Mouse (Mus musculus): ENCODE results near the gene Olfr1442.

DNA sequence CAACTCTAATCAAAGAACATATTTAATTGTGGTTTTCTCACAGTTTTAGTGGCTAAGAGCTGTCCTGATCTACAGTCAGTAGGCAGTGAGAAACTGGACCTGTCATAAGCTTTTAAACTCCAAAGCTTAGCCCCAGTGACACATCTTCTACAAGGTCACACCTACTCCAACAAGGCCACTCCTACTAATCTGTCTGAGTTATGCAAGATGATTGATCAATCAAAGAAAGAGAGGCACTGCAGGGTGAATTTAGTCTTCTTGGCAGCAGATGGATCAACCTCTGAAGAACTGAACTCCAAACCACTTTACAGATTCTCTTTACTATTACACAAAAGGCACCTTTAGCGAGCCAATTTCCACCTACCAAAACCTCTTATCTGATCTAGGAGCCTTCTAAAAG is 55.6 kb downstream of the Olfr1442 start:
- no peak for TF ChIP-seq EP300 (optimal IDR thresholded peaks at IDR 0.05)
- TF ChIP-seq CTCF (IDR thresholded peaks at IDR 0.05; ENCODE audit: low read depth): no peak

All from stomach, postnatal 0 days (tissue).